Mouse (Mus musculus): Measurements from ENCODE around the gene Gm49661.

The Gm49661 gene

GRCm38 (mm10) chr8:84984294-84985048, 15.2 kb upstream of the Gm49661 start:
- peak; percentile 81 for DNase-seq (ENCODE audit: low spot score)

DNA sequence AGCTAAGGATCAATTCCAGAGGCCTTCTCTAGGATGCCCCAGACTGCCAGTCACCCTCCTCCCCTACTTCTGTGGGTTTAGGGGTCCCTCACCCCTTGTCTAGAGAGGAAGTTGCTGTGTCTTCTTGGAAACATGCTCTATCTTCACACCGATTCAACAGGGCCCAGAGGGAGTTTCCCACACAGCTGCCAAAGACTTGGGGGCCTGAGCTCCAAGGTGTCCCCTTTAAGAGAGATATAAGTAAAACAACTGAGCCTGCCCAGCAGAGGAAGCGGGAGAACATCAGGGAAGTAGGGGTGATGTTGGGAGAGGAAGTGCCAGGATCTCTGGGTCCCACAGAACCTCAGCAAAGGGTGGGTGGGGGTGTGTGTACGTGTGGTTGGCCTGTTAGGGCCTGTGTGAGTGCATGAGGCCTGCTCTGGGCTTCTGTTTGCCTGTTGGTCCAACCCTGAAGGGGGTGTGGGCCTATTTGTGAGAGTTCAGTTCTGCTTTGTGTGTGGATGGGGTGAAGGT, 13.3 kb upstream of the Gm49661 start:
- DNase-seq (ENCODE audit: low spot score) = peak; percentile 30

DNA sequence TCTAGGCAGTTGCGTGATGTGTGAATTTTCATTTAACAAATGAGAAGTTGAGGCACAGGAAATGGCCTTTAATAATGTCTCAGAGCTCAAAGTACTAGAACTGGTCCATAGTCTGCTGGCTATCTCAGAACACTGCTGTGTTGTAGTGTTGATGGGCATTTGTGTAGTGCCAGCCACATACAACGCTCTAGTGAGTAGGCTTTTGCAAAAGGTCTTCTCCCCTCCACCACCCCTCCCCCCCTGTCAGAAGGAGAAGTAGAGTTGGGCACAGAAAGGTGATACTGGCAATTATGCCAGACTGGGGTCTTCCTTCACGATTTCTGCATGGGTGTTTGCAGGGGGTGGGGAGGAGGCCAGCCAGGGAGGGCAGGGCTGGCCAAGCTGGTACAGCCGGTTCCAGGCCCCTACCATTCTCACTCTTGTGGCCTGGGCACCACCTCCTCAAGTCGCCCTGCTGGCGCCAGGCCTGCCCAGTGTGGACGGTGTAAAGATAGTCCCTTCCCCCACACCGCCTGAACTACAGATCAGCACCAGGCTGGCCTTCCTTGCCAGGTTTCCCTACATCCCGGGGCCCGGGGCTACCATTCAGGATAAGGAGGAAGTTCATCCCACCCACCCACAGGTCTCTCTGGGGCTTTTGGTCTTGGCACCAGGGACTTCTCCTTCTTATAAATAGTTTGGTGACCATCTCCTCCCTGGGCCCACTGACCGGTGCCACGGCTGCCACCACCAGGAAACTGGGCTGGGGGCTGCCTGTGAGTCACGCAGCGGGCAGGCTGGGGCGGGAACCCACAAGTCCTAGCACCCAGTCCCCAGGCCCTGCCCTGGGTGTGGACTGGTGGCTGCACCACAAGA, 12.6 kb upstream of the Gm49661 start:
- peak; percentile 76 for DNase-seq (ENCODE audit: low spot score)

DNA sequence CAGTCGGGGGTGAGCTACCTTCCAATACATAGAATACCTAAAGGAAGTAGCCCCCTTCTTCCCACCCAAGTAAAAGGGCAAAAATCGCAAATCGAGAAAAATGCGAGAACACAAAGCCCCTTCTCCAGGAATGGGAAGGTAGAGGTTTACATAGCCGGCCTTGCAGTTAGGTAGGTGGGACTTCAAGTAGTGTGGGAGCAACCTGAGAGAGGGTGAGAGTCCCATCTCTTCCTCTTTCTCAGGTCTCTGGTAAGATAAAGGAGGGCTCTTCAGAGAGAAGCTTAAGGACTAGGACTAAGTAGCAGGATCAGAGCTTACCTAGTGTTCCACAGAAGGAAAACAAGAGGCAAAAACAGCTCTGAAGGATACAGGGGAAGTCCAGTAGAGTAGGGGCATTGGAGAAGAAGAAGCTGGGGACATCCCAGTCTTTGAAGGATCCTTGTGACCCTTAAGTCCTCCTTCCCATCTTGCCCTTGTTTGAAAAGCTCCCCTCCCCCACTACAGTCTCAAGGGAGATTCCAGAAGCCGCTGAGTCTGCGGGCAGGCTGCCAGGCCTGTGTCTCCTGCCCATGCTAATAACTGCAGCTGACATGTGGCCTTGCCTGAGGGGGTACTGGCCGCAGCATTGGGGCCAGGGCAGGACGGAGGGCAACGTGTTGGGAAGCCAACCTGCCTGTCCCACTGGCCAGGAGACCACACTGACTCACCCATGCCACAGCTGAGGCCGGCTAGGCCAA, 11.6 kb upstream of the Gm49661 start:
- peak; percentile 88 for DNase-seq (ENCODE audit: low spot score)

- peak; percentile 96 for DNase-seq (ENCODE audit: low spot score)
Measured at GRCm38 (mm10) chr8:84979599-84980421, 10.6 kb upstream of the Gm49661 start.

GRCm38 (mm10) chr8:84978248-84978940, 9.2 kb upstream of the Gm49661 start, which contains the start of gene Junb:
TSS of gene Junb (minus strand) at chr8:84978718.
- peak; percentile 98 for DNase-seq (ENCODE audit: low spot score)

GRCm38 (mm10) chr8:84977435-84978247, 8.4 kb upstream of the Gm49661 start:
- peak; percentile 76 for DNase-seq (ENCODE audit: low spot score)

DNA sequence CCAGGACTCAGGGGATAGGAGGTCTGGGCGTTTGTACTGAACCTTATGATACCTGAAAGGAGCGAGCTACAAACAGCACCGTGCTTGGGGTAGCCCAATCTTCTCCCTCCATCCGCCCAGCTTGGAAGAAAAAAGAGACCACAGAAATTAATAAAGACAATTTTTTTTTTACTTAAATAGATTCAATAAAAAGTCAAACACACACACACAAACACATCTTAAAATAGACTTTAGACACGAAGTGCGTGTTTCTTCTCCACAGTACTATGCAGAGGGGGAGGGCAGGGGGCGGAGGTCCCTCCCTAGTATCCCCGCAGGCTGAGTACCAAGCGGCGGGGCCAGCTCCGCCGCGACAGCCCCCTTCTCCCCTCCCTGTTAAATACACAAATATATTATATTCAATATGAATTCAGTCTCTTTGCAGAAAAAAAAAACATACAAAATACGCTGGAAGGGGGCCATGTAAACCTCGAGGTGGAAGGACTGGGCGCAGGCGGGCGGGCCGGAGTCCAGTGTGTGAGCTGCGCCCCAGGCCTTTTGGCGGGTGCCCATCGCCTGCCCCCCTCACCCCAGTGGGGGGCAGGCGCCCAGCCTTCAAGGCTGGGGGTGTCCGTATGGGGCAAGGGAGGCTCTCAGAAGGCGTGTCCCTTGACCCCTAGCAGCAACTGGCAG, 7.7 kb upstream of the Gm49661 start:
- DNase-seq (ENCODE audit: low spot score) = no peak

DNA sequence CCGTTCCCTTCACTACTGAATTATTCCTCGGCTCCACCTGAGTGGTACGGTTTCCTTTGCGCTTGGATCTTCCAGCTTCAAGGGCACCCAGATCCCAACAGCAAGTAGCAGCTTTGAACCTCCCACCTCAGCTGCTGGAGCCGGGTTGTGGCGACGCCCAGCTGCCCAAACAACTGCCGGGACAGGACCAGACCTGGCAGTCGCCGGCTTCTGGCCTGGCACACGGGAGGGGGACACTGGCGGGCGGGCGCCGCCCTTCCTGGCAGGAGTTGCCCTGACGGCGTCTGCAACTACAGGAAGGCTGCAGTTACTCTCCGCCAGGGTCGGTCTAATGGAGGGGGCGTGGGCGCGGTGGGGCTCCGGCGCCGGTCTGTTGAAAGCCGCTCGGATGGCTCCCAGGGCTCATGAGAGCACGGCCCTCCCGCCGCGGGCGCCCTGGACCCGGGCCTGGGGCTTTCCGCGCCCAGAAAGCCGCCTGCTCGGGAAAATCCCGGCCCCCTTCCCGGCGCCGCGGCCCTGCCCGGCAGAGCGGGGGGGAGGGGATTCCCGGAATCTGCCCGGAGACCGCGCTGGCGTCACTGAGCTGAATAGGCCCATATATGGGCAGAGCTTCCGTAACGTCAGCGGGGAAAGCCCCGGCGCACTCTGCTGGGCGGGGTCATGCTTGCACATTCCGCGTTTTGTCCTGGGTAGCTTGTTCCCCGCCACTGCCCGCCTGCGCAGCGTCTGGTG, 7.0 kb upstream of the Gm49661 start:
- peak; percentile 97 for DNase-seq (ENCODE audit: low spot score)

DNA sequence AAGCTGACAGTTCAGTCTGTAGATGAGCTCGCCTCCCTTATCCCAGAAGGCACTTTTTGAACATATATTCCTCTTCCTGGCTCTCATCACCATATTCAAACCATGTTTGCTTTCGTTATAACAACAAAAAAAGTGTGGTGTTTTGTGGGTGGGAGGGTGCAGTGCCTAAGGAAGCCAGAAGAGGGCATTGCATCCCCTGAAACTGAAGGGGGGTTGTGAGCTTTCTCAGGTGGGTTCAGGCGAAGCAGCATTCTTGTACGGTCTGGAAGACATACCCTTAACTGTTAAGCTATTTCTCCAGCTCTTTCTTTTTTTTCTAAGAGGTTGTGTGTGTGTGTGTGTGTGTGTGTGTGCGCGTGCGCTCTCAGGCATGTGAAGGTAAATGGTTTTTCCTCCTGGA, 6.2 kb upstream of the Gm49661 start:
- peak; percentile 83 for DNase-seq (ENCODE audit: low spot score)

GRCm38 (mm10) chr8:84974543-84975142, 5.4 kb upstream of the Gm49661 start:
- DNase-seq (ENCODE audit: low spot score) = no peak

- DNase-seq (ENCODE audit: low spot score) = peak; percentile 77
Measured at GRCm38 (mm10) chr8:84973803-84974542, 4.7 kb upstream of the Gm49661 start.

DNA sequence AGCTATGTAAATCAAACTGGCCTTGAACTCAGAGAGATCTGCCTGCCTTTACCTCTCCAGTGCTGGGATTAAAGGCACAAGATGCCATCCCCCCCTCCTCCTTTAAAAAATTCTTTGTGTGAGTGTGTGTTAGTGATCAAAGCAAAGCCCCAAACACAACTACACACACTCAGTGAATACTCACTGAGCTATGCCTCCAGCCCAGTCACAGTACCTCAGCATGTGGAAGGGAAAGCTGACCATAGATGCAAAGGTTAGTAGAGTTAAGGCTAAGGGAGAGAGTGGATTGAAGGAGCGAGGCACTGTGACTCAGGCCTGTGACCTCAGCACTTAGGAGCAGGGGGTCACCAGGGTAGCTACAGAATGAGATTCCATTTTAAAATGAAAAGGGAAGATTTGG, 3.8 kb upstream of the Gm49661 start:
- no peak for DNase-seq (ENCODE audit: low spot score)

GRCm38 (mm10) chr8:84970913-84971312, 1.7 kb upstream of the Gm49661 start:
- DNase-seq (ENCODE audit: low spot score) = no peak

GRCm38 (mm10) chr8:84970135-84970790, 1.0 kb upstream of the Gm49661 start:
- DNase-seq (ENCODE audit: low spot score) = no peak

DNA sequence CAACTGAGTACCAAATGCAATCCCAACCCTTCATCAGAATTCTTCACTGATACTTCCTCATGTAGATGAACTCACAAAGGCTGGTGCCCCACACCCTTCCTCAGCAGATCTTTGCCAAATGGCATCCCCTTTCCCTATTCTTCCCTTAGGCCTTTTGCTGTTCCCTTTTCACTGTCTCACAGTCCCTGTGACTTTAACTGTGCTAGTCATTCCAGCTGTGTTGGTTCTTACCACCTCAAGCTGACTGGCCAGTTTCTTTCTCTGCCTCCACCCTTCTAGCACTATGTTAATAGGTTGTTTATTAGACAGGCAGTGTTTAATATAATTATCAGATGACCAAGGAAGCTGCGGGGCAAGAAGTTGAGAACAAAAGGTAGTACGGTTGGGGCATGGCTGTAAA, 583 bp downstream of the Gm49661 start:
- DNase-seq (ENCODE audit: low spot score) = no peak
